Mouse (Mus musculus): ENCODE measurements around the gene Picalm.
"Not testable (repeated sequence)": the region's sequence is repeated elsewhere in the genome, so short reads cannot be mapped to it uniquely, and the experiment has no call there.

The Picalm gene

DNA sequence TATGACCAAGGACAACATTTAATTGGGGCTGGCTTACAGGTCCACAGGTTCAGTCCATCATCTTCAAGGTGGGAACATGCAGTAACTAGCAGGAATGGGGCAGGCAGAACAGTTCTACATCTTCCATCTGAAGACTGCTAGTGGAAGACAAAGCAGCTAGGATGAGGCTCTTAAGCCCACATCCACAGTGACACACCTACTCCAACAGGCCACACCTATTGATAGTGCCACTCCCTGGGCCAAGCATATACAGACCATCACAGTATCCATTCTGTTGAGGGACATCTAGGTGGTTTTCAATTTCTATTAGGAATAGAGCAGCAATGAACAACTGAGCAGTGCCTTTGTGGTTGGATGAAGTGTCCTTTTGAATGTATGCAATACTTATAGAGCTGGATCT lies 80.9 kb downstream of the Picalm start:
- DNase-seq (ENCODE audit: low spot score in 2 of 2): no peak

DNA sequence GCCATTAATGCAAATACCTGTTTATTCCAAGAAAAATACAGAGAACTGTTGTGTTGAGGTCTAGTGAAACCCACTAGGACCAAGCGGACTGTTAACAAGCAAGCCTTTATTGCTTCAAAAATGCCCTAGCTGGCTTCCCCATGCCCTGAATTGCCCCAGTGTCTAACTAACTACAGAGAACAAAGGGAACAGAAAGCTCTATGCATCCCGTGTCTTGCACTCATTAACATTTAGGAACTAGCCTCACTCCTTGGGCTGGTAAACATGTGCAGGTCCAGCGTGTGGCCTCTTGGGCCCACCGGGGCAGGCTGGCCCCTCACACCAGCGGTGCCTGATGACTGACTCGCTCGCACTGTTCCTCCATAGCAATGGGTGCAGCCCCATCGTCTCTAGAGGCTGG lies 86.5 kb downstream of the Picalm start:
- no peak for DNase-seq (ENCODE audit: low spot score in 2 of 2)

DNA sequence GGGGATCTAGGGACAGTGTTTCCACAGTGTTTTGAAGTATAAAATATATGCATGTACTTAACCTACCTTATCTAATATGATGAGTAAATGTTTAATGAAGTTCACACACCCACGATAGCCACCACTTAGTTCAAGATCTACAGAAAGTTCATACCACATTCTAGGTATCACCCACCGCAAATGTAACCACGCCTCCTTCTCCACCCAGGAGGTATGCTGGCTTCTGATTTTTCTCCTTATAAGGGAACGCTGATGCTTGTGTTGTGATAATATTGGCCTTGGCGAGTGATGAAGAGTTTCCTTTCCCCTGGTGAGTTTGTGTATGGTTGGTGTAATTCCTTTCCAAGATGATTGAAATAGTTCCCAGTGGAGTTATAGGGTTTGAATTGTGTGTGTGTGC lies 88.1 kb downstream of the Picalm start:
- DNase-seq (ENCODE audit: low spot score in 2 of 2): no peak

GRCm38 (mm10) chr7:90221487-90221886 lies 91.5 kb downstream of the Picalm start:
- no peak for DNase-seq (ENCODE audit: low spot score in 2 of 2)

DNA sequence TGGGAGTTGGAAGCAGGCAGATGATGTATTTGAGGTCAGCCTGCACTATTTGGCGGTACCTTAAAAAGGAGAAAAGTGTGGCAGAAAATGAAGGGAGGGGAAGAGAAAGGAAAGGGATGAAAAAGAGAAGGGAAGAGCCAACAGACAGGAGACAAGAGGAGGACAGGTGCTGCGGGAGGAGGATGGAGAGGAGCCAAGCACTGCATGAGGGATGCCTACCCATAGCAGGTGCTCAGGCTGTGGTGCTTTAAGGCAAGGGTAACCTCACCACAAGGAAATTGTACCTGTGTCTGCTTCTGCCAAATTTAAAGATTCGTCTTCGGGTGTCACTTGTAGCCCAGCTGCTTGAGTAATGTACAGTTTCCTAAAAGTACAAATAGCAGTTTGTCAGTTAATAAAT lies 98.1 kb downstream of the Picalm start:
- DNase-seq (ENCODE audit: low spot score in 2 of 2): no peak

DNA sequence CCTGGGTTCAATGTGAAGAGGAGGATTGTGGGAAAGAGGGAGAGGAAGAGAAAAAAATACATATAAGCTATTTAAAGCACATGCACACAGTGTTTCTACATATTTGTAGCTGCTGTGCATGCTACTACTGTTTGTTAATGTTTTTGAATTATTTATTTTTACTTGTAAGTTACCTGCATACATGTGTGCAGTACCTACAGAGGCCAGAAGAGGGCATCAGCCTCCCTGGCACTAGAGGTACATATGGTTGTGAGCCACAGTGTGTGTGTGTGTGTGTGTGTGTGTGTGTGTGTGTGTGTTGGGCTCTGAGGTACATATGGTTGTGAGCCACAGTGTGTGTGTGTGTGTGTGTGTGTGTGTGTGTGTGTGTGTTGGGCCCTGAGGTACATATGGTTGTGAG lies 98.9 kb downstream of the Picalm start:
- DNase-seq (ENCODE audit: low spot score in 2 of 2): not testable (repeated sequence)

DNA sequence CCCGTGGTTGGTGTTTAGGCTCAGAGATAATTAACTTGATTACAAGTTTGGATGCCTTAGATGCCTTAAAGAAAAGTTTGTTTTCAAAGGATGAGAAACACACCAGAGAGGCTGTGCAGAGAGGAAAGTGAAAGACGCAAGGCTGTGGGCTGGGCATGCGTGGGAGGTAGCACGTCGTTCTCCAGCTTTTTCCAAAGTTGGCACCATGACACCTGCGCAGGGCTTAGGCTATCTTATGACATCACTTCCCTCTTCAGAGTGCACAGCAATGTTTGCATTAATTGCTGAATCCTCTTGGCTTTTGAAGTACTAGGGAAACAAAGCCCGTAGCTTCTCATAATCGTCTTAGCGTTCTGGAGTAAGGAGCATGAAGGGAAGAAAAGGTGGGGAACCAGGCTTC lies 101.4 kb downstream of the Picalm start:
- DNase-seq (ENCODE audit: low spot score in 2 of 2): peak in 1 of 2 experiments; percentile 12

DNA sequence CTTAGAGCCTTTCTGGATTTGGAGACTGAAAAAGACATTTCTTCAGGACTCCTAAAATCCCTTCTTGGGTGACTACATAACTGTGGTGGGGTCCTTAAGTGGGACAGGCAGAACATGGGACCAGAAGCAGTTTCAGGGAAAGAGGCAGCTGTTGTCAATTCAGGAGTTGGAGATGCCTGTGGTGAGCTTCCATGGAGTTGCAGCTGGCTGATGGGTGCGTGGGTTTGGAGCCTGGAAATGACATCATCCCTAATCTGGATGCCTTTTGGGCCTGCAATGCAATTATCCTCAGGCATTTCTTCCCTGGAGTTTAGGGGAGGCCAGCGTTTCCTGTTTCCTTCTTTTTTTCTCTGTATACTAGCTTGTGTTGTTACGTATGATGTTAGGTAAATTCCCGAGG lies 103.9 kb downstream of the Picalm start:
- DNase-seq (ENCODE audit: low spot score in 2 of 2): no peak

- no peak for DNase-seq (ENCODE audit: low spot score in 2 of 2)
Measured at GRCm38 (mm10) chr7:90236289-90236905, 106.4 kb downstream of the Picalm start.

DNA sequence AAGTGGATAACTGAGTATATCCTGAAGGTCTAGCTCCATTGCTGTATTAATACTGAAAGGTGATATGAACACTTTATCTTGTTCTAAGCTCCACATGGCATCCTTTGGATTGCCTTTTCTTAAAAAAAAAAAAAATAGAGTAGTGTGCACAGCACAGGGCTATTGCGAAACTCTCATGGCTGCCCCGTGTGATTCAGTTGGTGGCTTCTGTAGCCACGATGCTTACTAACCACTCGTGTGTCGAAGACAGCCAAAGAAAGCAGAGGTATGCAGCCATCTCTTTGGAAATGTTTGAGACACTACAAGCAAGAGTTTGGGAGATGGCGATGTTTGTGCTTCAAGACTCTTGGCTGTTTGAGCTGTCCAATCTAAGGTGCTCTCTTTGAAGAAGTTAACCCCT lies 113.1 kb downstream of the Picalm start:
- no peak for DNase-seq (ENCODE audit: low spot score in 2 of 2)

GRCm38 (mm10) chr7:90243643-90244042 lies 113.6 kb downstream of the Picalm start:
- no peak for DNase-seq (ENCODE audit: low spot score in 2 of 2)

DNA sequence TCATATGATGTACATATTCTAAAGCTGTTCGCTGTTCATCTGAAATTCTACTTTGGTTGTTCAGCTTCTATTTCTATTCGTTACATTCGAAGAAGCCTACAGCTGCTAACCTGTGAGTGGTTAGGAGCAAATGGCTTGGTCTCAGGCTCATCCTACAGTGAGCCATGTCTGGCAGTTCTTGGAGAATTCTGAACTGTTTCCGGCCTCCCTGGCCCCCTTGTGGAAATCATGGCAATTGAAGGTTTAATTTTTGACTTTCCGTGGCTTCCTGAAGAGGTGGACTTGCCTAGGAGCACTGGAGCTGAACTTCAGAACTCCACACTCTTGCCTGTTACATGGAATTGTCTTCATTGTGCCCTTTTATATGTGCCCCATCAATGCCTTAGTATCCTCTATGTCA lies 122.9 kb downstream of the Picalm start:
- DNase-seq (ENCODE audit: low spot score in 2 of 2): no peak

GRCm38 (mm10) chr7:90258701-90259100 lies 128.7 kb downstream of the Picalm start:
- DNase-seq (ENCODE audit: low spot score in 2 of 2): no peak

DNA sequence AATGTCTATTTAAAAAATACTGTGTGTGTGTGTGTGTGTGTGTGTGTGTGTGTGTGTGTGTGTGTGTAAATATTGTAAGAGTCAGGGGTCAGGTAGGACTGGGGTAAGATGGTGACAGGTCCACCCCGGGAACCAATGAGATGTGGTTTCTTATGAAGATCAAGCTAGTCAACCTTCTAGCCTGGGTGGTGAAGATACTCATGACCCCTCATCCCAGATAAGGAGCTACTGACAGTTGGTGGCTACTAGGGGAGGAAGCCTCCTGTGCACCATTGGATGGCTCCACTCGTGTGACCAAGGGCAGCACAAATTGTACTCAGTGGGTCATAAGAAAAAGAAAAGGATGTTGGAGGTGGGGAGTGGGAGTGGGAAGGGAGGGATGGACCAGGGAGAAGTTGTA lies 129.9 kb downstream of the Picalm start:
- DNase-seq (ENCODE audit: low spot score in 2 of 2): no peak

DNA sequence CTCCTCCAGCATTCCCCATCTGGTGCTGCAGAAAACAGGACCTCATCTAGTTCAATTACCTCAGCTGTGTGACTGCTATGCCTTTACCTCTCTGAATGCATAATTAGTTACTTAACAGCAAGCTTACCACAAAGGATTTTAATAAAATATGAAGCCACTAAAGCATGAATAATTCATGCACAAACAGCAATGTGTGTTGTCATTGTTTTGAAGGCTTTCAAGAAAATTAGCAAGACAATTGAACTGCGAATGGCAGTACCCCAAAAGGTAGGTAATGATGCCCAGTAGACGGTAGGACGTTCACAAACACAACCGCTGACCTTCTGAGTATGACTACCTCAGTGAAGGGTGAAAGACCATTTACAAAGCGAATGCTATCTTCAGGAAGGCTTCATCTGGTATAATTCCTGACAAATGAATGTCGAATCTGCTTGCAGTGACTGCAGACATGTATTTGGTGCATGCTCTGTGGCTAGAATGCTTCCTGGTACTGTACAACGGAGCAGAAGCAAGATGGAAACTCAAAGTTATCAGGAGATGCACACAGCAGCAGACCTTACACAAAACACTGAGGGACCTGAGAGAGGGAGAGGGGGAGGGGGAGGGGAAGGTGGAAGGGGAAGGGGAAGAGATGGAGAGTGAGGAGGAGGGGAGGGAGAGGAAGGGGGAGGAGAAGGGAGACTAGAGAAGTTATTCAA lies 132.0 kb downstream of the Picalm start:
- no peak for DNase-seq (ENCODE audit: low spot score in 2 of 2)

All from frontal cortex, postnatal 25 days (tissue).